Mouse (Mus musculus) bone marrow macrophage, adult 2 months (primary cell): ENCODE data around the gene Ak2. TPM values are rescaled to one million over a fixed set of nuclear protein-coding genes. Genes with fewer than 3 reads are reported as not detected.

ENCODE experiments used
- H3K27ac ChIP-seq: 2 replicates; pipeline ENCODE4 v1.5.1; 2012; ENCODE audit warnings: low read depth, low read length; ENCODE audit not compliant: insufficient read depth
- H3K4me1 ChIP-seq: 2 replicates; pipeline ENCODE4 v1.6.1; 2012; ENCODE audit warnings: low read length; ENCODE audit not compliant: control insufficient read depth, insufficient read depth
- H3K4me3 ChIP-seq: 2 replicates; pipeline ENCODE4 v1.5.1; 2012; ENCODE audit warnings: mild to moderate bottlenecking, low read length, moderate library complexity; ENCODE audit not compliant: insufficient read depth
- CTCF ChIP-seq: IDR thresholded peaks from 2 replicates; pipeline ENCODE4 v1.5.1; 2012; ENCODE audit warnings: low read depth, mild to moderate bottlenecking, low read length, moderate library complexity
- POLR2A ChIP-seq: IDR thresholded peaks from 2 replicates; pipeline ENCODE4 v1.6.1; 2012; ENCODE audit warnings: mild to moderate bottlenecking, low read depth, low read length, borderline replicate concordance
- polyA plus RNA-seq: library from polyadenylated mRNA; stranded (reverse); fragments of >200 nt; gene quantifications from 2 replicates; pipeline ENCODE4 v1.2.4, GENCODE M21; 2012; ENCODE audit not compliant: missing spikeins, insufficient read depth, insufficient read length

Gene Ak2
- polyA plus RNA-seq, result 54.5 and 64.3 TPM in 2 replicates

DNA sequence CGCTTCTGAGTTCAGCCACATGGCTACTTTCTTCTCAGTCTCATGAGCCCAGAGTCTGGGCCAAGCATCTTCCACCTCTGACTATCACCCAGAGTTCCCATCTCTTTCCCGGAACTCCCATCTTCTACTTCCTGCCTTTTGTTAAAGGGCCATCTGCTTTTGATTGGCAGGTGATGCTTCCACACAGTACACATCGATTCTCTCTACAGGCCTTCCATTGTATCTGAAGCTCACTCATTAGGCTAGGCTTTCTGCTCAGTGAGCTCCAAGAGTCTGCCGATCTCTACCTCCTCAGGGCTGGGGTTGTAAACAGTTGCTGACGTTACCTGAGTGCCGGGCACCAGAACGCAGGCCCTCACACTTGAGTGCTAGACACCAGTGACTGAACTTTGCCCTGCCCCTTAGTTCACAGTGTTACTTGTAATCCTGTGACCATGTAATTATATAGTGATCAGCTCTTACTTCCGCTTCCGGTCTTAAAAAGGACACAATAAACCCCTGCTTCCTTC is at the start of gene Ak2:
Gene Ak2, plus strand, starts transcription at position 459 of the 509 bp plus-strand sequence.
- H3K27ac ChIP-seq, result no peak within 1 kb of the TSS
- peaks cover 24% of the 10 kb centered on the region for H3K4me1 ChIP-seq
- TF ChIP-seq POLR2A (no peak), CTCF (no peak)
- H3K4me3 ChIP-seq, result no peak within 1 kb of the TSS

DNA sequence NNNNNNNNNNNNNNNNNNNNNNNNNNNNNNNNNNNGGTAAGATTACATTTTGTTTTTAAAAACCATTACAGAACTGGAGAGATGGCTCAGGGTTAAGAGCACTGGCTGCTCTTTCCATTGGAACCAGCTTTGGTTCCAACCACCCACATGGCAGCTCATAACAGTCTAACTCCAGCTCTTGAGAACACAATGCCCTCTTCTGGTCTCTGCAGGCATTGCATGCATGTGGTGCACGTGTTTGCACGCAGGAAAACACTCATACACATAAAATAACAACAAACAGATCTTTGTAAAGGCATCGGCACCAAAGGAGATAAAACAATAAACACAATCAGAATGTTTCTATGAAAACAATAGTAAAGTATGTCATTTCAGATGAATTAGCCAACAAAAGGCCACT is 49.4 kb upstream of the Ak2 start:
- Histone ChIP-seq H3K4me1 (no peaks in the 10 kb centered on the region), H3K27ac (no peak overlapping the region), H3K4me3 (no peak overlapping the region)
- TF ChIP-seq POLR2A (no peak), CTCF (no peak)

DNA sequence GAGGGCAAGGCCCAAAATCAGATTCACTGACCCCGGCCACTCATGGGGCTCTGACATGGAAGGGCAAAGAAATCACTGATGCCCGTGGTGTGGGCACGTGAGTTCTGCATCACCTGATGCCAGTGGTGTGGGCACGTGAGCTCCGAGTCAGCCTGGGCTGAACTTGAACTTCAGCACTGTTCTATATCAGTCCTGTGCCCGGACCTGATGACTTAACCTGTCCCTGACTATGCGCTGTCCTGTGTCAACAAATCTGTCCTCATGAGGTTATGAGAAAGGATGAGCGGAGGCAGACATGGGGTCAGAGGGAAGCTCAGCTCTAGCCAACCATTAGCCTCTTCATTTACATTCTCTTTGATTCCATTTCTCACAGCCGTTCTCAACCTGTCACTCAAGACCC is 45.0 kb upstream of the Ak2 start:
- no peak overlapping the region for H3K4me3 ChIP-seq
- TF ChIP-seq POLR2A (no peak), CTCF (no peak)
- no peak overlapping the region for H3K27ac ChIP-seq
- H3K4me1 ChIP-seq, result no peaks in the 10 kb centered on the region

DNA sequence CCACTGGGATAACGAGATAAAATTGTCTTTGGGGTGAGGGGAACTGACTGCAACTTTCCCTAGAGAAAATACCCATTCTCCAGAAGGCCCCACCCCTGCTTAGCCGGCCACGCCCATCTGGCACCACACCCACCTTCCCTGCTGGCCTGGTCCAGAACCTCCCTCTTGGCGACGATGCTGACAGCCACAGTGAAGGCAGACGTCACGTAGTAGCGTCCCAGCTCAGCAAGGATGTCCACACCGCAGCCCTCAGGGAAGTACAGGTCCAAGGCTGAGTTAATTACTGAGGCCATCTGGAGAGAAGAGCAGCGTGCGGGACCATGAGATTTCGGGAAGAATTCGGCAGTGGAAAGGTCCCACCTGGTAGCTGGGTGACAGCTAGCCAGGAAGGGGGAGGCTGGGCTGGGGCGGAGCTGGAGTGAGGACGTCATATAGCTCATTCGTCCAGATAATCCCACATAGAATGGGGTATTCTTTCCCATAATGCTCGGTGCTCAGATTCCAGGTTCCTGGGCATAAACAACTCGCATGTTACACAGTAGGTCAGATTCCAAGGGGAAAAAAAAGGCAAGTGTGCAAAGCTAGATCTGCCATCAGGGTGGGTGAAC is 44.3 kb upstream of the Ak2 start:
- no peak overlapping the region for H3K4me3 ChIP-seq
- TF ChIP-seq CTCF, result no peak
- no peak overlapping the region for H3K27ac ChIP-seq
- H3K4me1 ChIP-seq, result no peaks in the 10 kb centered on the region

DNA sequence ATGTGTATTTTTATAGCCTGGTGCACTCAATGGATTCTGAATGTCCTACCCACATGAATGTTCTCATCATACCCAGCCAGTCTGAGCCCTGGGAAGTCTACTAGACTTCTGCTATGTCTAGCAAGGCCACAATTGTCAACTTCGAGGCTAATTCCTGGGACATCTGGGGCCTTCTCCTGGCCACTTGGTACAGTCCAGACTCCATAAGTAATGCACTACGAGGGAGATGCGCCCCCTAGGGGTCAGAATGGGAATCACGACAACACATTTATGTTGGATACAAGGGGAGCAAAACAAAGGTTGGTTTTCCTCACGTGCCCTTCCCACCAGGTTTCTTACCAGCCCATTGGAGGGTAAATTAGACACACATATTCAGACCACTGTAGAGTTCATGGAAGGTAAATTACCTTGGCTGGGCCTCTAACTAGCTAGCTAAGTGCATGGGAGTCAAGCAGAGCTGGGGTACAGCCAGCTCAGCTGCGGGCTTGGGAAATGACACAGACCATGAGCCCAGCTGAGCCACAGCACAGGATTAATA is 43.6 kb upstream of the Ak2 start:
- Histone ChIP-seq H3K27ac (no peak overlapping the region), H3K4me3 (no peak overlapping the region), H3K4me1 (no peaks in the 10 kb centered on the region)
- TF ChIP-seq POLR2A (no peak), CTCF (peak; percentile 85)

DNA sequence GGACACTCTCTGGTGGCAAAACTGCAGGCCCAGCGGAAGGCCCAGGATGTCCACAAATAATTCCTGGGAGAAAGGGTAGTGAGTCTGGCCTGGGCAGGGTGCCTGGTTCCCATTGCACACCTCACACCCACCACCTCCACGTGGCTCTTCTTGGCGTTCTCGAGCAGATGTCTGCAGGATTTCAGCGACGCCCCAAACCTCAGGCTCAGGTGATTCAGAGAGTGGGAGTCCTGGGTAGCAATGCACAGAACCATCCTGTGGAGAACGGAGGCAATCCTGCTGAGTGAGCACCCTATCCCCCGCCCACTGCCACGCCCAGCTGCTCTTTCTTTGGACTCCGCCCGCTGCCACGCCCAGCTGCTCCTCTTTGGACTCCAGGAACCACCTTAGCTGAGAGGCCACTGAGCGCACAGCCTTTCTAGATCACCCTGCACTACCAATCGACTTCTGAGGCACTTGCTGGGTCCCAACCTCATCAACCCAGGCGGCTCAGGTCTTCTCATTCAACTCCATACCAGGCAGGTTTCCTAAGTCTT is 42.2 kb upstream of the Ak2 start:
- TF ChIP-seq CTCF (no peak), POLR2A (no peak)
- no peaks in the 10 kb centered on the region for H3K4me1 ChIP-seq
- no peak overlapping the region for H3K27ac ChIP-seq
- no peak overlapping the region for H3K4me3 ChIP-seq

DNA sequence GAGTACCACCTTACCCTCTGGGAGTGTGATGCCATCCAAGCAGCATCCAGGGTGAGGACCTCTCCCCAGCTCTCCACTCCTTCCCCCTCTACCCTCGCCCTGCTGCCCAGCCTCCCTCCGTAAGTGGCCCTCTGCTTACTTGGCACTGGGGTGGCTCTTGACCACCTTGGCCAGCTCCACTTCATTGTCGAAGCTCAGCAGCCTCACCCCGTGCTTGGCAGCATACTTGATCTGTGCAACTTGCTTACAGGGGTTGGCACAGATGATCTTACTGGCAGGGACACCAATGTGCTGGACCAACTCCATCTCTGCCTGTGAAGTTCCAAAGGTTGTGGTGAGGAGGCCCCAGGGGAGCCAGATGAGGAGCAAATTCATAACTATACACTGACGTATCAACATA is 41.3 kb upstream of the Ak2 start:
- TF ChIP-seq POLR2A (no peak), CTCF (no peak)
- H3K4me1 ChIP-seq, result no peaks in the 10 kb centered on the region
- no peak overlapping the region for H3K4me3 ChIP-seq
- no peak overlapping the region for H3K27ac ChIP-seq

DNA sequence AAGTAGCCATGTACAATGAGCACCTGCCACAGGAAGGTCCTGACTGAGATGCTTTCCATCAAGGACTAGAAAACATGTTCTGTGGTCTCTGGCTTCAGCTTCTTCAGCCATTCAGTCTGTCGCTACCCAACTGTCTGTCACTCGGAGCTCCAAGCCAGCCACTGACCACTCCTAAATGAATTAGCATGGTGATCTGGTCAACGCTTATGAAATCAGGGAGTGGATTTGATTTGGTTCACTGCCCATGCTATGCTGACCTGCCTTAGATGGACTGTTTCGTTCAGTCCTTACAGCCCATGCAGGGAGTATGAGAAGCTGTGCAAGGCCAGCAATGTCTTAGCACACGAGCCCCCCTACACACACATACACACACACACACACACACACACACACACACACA is 37.9 kb upstream of the Ak2 start:
- Histone ChIP-seq H3K27ac (no peak overlapping the region), H3K4me1 (peaks cover 17% of the 10 kb centered on the region)
- no peak for TF ChIP-seq CTCF
- no peak for TF ChIP-seq POLR2A

DNA sequence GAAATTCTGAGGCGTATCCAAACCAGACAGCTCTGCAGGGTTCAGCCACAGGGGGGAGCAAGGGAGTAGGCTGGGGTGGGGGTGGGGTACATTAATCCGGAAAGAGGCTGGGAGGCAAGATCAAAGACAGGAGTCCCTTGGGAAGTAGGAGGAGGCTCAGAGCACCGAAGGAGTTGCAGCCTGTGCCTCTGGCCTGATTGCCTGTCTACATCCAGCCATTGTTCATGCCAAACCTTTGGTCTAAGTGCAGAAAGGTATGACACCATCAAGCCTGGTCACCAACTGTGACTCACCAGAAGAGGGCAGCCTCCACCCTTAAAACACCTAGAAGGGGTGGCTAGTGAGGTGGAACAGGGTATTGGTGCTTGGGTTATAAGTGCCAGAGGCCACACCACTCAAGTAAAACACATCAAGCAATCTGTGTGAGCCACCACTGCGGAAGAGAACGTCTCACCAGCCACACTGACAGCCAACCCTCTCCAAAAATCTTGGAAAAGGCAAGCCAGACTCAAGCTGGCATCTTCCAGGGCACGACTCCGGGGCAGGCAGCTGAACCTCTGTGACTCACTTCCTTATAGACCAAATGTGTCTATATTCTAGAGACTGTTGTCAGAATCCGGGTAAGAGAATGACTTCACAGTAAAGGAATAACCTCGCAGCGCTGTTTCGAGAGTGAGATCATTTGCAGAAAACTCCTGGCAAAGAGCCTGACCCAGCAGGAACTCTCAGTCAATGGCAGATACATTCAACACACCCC is 34.4 kb upstream of the Ak2 start:
- peaks cover 18% of the 10 kb centered on the region for H3K4me1 ChIP-seq
- H3K4me3 ChIP-seq, result peak overlapping the region; percentile 19; the same call in 1 of the 2 replicates
- TF ChIP-seq POLR2A (no peak), CTCF (peak; percentile 95)
- H3K27ac ChIP-seq, result peak overlapping the region; percentile 45

More for the DNA sequence above, 37.9 kb upstream of the Ak2 start:
- no peak overlapping the region for H3K4me3 ChIP-seq

DNA sequence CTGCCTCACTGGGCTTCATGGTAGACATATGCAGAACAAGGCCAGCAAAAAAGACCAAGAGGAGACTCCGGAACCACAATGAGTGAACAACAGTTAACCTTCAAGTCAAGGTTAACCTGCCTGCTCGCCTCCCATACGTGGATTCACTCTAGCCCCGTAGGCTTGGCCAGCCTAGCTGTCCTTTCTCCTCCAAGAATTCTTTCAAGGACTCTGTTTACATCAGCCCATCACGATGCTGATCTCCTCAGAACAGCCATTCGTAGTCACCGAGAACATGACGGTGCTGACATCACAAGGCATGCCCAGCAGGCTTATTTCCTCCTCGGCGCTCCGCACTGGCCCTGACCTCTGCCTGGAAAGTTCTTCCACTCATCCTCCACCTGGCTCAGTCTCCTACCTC is 33.6 kb upstream of the Ak2 start:
- Histone ChIP-seq H3K4me3 (no peak overlapping the region), H3K4me1 (peaks cover 19% of the 10 kb centered on the region), H3K27ac (peak overlapping the region; percentile 45)
- TF ChIP-seq POLR2A (no peak), CTCF (no peak)
